Mouse (Mus musculus) heart, adult 2 months (tissue): Measurements from ENCODE around the gene Bmp3.

Experiments used
- CTCF ChIP-seq: fragments of 200-600 bp; IDR thresholded peaks from 2 replicates; pipeline ENCODE4 v1.8.1; 2022; ENCODE audit warnings: antibody characterized with exemption, mild to moderate bottlenecking, moderate library complexity
- POLR2A ChIP-seq: fragments of 200-500 bp; IDR thresholded peaks from 2 replicates; pipeline ENCODE4 v1.6.1; 2011; ENCODE audit warnings: mild to moderate bottlenecking, low read depth, low read length, control low read depth; ENCODE audit not compliant: insufficient read depth

DNA sequence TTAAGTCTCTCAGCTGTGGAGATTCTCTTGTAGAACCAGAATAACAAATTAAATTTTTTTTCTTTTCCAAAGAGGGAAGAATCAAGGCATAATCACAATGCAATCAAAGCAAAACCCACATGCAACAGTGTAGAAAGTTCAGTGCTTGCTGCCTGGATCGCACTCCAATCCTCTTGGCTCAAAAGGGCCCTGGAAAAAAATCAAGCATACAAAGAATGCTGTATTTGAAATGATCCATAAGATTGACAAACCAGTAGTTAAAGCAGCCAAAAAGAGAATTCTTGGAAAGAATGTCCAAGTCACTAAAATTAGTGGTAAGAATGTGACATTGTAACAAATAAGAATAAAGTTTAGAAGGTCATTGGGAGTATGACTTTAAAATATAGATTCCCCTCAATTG, 38.9 kb upstream of the Bmp3 start:
- TF ChIP-seq CTCF: no peak
- no peak for TF ChIP-seq POLR2A
